28 mouse cellular contexts compared by ENCODE assay signal in the genomic region with DNA sequence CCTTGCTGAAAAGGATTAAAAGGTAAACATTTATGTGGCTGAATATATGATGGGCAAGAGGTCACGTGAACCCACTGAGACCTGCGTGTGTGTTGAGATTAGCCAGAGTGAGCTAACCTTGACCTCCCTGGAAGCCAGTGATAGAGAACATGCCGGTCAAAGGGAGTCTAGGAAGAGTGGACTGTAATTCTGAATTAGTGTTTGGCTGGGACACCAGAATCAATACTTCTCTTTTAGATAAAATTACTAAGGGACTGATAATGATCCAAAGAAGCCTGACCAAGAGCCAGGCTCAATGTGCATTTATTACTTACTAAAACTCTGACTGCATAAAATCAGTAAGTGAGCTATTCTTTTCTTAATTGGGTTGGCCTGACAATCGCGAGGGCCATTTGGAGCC.
"Had no signal": no experiment of that assay in that cellular context is flagged by ENCODE, and none has a peak within 500 bp of the region (broad histone marks: within the 10 kb centered on the region; RNA-seq: fewer than 3 reads in every experiment).

No protein-coding gene starts in this region.

- DNase-seq: cerebellum, adult 8-10 months; cerebellum, adult 9-10 months; cerebellum, adult 9-11 months; cerebellum, postnatal 10 days; cerebellum, postnatal 14 days; cerebellum, postnatal 25 days; cerebellum, postnatal 36 days; embryo, embryonic 11 days; forebrain, postnatal 0 days; gastrocnemius, adult 2 months; gastrocnemius, postnatal 10 days; gastrocnemius, postnatal 14 days; gastrocnemius, postnatal 25 days; gastrocnemius, postnatal 36 days; heart, adult 11 months; heart, adult 18-20 months; heart, adult 2 months had no signal

- H3K4me1 ChIP-seq: embryonic facial prominence, embryonic 12.5 days; embryonic facial prominence, embryonic 13.5 days; embryonic facial prominence, embryonic 15.5 days; forebrain, embryonic 10.5 days; forebrain, embryonic 12.5 days; forebrain, embryonic 13.5 days had no signal

- H3K27ac ChIP-seq: embryonic facial prominence, embryonic 10.5 days; embryonic facial prominence, embryonic 12.5 days; embryonic facial prominence, embryonic 13.5 days; embryonic facial prominence, embryonic 15.5 days; forebrain, embryonic 10.5 days; forebrain, embryonic 12.5 days; forebrain, embryonic 13.5 days; forebrain, embryonic 15.5 days; gastrocnemius, adult 2 months; heart, adult 2 months had no signal

- H3K9ac ChIP-seq: embryonic facial prominence, embryonic 12.5 days; embryonic facial prominence, embryonic 13.5 days; embryonic facial prominence, embryonic 15.5 days; forebrain, embryonic 12.5 days; forebrain, embryonic 13.5 days; forebrain, embryonic 15.5 days; forebrain, postnatal 0 days had no signal

- H3K36me3 ChIP-seq: embryonic facial prominence, embryonic 10.5 days; embryonic facial prominence, embryonic 12.5 days; embryonic facial prominence, embryonic 13.5 days; embryonic facial prominence, embryonic 15.5 days; forebrain, embryonic 10.5 days; forebrain, embryonic 12.5 days; forebrain, embryonic 15.5 days had no signal

- ATAC-seq: forebrain, embryonic 13.5 days; forebrain, embryonic 14.5 days; forebrain, embryonic 15.5 days; forebrain, embryonic 16.5 days; forebrain, postnatal 0 days had no signal

- H3K27me3 ChIP-seq: embryonic facial prominence, embryonic 12.5 days; embryonic facial prominence, embryonic 13.5 days; embryonic facial prominence, embryonic 15.5 days; forebrain, embryonic 12.5 days; forebrain, embryonic 13.5 days; forebrain, embryonic 15.5 days had no signal

- H3K9me3 ChIP-seq: embryonic facial prominence, embryonic 10.5 days; embryonic facial prominence, embryonic 12.5 days; embryonic facial prominence, embryonic 13.5 days; embryonic facial prominence, embryonic 15.5 days; forebrain, embryonic 10.5 days; forebrain, embryonic 12.5 days; forebrain, embryonic 13.5 days; forebrain, embryonic 15.5 days had no signal

- H3K4me2 ChIP-seq: embryonic facial prominence, embryonic 12.5 days; embryonic facial prominence, embryonic 13.5 days; embryonic facial prominence, embryonic 15.5 days; forebrain, embryonic 12.5 days; forebrain, embryonic 13.5 days; forebrain, embryonic 15.5 days had no signal

- H3K4me3 ChIP-seq: embryonic facial prominence, embryonic 10.5 days; embryonic facial prominence, embryonic 12.5 days; embryonic facial prominence, embryonic 13.5 days; embryonic facial prominence, embryonic 15.5 days; erythroblast, embryonic 14.5 days; forebrain, embryonic 10.5 days; forebrain, embryonic 12.5 days; forebrain, embryonic 13.5 days; forebrain, embryonic 15.5 days; gastrocnemius, adult 2 months; heart, adult 2 months had no signal
